Mouse (Mus musculus) embryo, embryonic 9.5 days (tissue): ENCODE measurements around the gene Enthd1.

Source experiments
- DNase-seq: peaks from one replicate; pipeline ENCODE4 v3.0.0-alpha.2; 2017; ENCODE audit errors: extremely low spot score

Gene Enthd1

GRCm38 (mm10) chr15:80410661-80411060 lies 154.3 kb downstream of the Enthd1 start:
- DNase-seq = no peak

GRCm38 (mm10) chr15:80407873-80408272 lies 157.1 kb downstream of the Enthd1 start:
- no peak for DNase-seq
